Mouse (Mus musculus) liver, embryonic 14.5 days (tissue): ENCODE measurements around the gene Hpdl. TPM values are rescaled to one million over a fixed set of nuclear protein-coding genes. Genes with fewer than 3 reads are reported as not detected.
A peak's percentile ranks its signal among the peaks of the same experiment; 100 is the strongest.

Experiments used
- ATAC-seq: fragments of 200-750 bp; cut with Nextera tagmentation; 2 replicates; pipeline ENCODE4 v1.8.0; 2017; ENCODE audit warnings: moderate number of reproducible peaks, mild to moderate bottlenecking, moderate library complexity; ENCODE audit not compliant: insufficient read depth
- DNase-seq, 3 experiments: peaks; one replicate each; pipeline ENCODE4 v3.0.0-alpha.2; 2012 to 2013; ENCODE audit warnings: low read depth in 3 of 3, low spot score in 3 of 3
- H3K27ac ChIP-seq: fragments of 300-500 bp; sonication (generic); 2 replicates; pipeline ENCODE4 v1.5.1; 2014; ENCODE audit warnings: moderate library complexity, mild to moderate bottlenecking, control low read depth, inconsistent platforms
- H3K27me3 ChIP-seq: fragments of 300-500 bp; sonication (generic); 2 replicates; pipeline ENCODE4 v1.6.1; 2014; ENCODE audit warnings: mild to moderate bottlenecking, low read length, moderate library complexity; ENCODE audit not compliant: control insufficient read depth, insufficient read depth
- H3K36me3 ChIP-seq: fragments of 300-500 bp; sonication (generic); replicated peaks from 2 replicates; pipeline ENCODE4 v1.6.1; 2014; ENCODE audit warnings: low read depth; ENCODE audit not compliant: control insufficient read depth, insufficient read depth
- H3K4me1 ChIP-seq, 2 experiments: fragments of 200-500 bp in 1 of 2; fragments of 300-500 bp in 1 of 2; sonication (generic) in 1 of 2; replicated peaks; 2 replicates each; pipeline ENCODE4 v1.6.1; 2012 to 2014; ENCODE audit warnings: antibody characterized with exemption in 1 of 2, inconsistent platforms in 1 of 2, low read length in 1 of 2; ENCODE audit not compliant: control insufficient read depth in 2 of 2, insufficient read depth in 2 of 2
- H3K4me2 ChIP-seq: fragments of 300-500 bp; sonication (generic); 2 replicates; pipeline ENCODE4 v1.6.1; 2014; ENCODE audit warnings: low read depth, mild to moderate bottlenecking, control low read depth, moderate library complexity
- H3K4me3 ChIP-seq, 2 experiments: fragments of 200-500 bp in 1 of 2; fragments of 300-500 bp in 1 of 2; sonication (generic) in 1 of 2; 2 replicates each; pipeline ENCODE4 v1.5.1; 2012 to 2014; ENCODE audit warnings: low read depth in 2 of 2, low read length in 2 of 2, mild to moderate bottlenecking in 2 of 2, control low read depth in 1 of 2, inconsistent platforms in 1 of 2, moderate library complexity in 1 of 2; ENCODE audit not compliant: insufficient read depth in 1 of 2
- H3K9ac ChIP-seq: fragments of 300-500 bp; sonication (generic); replicated peaks from 2 replicates; pipeline ENCODE4 v1.6.1; 2014; ENCODE audit warnings: mild to moderate bottlenecking, control low read depth, moderate library complexity
- H3K9me3 ChIP-seq: fragments of 300-500 bp; sonication (generic); 2 replicates; pipeline ENCODE4 v1.6.1; 2016; ENCODE audit warnings: low read length, mixed read lengths; ENCODE audit not compliant: control insufficient read depth
- CTCF ChIP-seq: IDR thresholded peaks from 2 replicates; pipeline ENCODE4 v1.5.1; 2016; ENCODE audit warnings: antibody characterized with exemption, low read depth, control low read depth
- EP300 ChIP-seq: IDR thresholded peaks from 2 replicates; pipeline ENCODE4 v1.6.1; 2016; ENCODE audit warnings: antibody characterized with exemption, low read depth
- WGBS: fragments of 180-500 bp; shearing (Covaris S2); extraction: QIAGEN DNeasy Blood & Tissue Kit; methylation state at CpG from one replicate; pipeline ENCODE4 v1.1.7; 2014; ENCODE audit not compliant: insufficient replicate concordance; 5-methylcytosine and 5-hydroxymethylcytosine counted together
- polyA plus RNA-seq, 2 experiments: library from polyadenylated mRNA; depleted of rRNA in 1 of 2; stranded (reverse) in 1 of 2; unstranded in 1 of 2; fragments of >200 nt; fragmentation: Nextera tagmentation in 1 of 2; extraction: Ambion mirVana in 1 of 2; gene quantifications; 2 replicates each; pipeline versions ENCODE4 v1.2.1 to v1.2.3; 2012 to 2014

Gene Hpdl
- polyA plus RNA-seq, 2 experiments: 0.19 TPM

- no peak overlapping the region for H3K9ac ChIP-seq
- H3K4me1 ChIP-seq: no peaks in the 10 kb centered on the region
- H3K36me3 ChIP-seq: no peaks in the 10 kb centered on the region
- WGBS: 13% methylated on average over 3 of the region's 3 CpGs
- ATAC-seq (no peak; the same call in 1 of the 2 replicates), DNase-seq (peak; percentile 63 to 67 (median 65))
- H3K9me3 ChIP-seq: no peaks in the 10 kb centered on the region
- no peak overlapping the region for H3K4me3 ChIP-seq
- no peak overlapping the region for H3K27ac ChIP-seq
- TF ChIP-seq EP300 (no peak), CTCF (peak; percentile 81)
- no peak overlapping the region for H3K4me2 ChIP-seq
- H3K27me3 ChIP-seq: no peaks in the 10 kb centered on the region
Measured at GRCm38 (mm10) chr4:116788956-116789355, 32.6 kb downstream of the Hpdl start.

- no peak overlapping the region for H3K27ac ChIP-seq
- DNase-seq (no peak), ATAC-seq (no peak)
- H3K4me2 ChIP-seq: no peak overlapping the region
- H3K4me1 ChIP-seq: no peaks in the 10 kb centered on the region
- H3K36me3 ChIP-seq: no peaks in the 10 kb centered on the region
- H3K9me3 ChIP-seq: no peaks in the 10 kb centered on the region
- H3K4me3 ChIP-seq: no peak overlapping the region
- WGBS: 21% methylated on average over 7 of the region's 7 CpGs
- no peak for TF ChIP-seq EP300
- TF ChIP-seq CTCF: no peak
- H3K9ac ChIP-seq: no peak overlapping the region
- H3K27me3 ChIP-seq: no peaks in the 10 kb centered on the region
Measured at GRCm38 (mm10) chr4:116787985-116788760, 33.3 kb downstream of the Hpdl start.

- TF ChIP-seq CTCF (peak; percentile 53), EP300 (no peak)
- no peak for DNase-seq
- Histone ChIP-seq H3K9ac (no peak overlapping the region), H3K36me3 (no peaks in the 10 kb centered on the region), H3K27me3 (no peaks in the 10 kb centered on the region), H3K4me1 (no peaks in the 10 kb centered on the region), H3K4me3 (no peak overlapping the region), H3K27ac (no peak overlapping the region), H3K9me3 (no peaks in the 10 kb centered on the region), H3K4me2 (no peak overlapping the region)
- no peak for ATAC-seq
- 82% methylated on average over 1 of the region's 1 CpGs for WGBS
Measured at GRCm38 (mm10) chr4:116786587-116786986, 34.9 kb downstream of the Hpdl start.

DNA sequence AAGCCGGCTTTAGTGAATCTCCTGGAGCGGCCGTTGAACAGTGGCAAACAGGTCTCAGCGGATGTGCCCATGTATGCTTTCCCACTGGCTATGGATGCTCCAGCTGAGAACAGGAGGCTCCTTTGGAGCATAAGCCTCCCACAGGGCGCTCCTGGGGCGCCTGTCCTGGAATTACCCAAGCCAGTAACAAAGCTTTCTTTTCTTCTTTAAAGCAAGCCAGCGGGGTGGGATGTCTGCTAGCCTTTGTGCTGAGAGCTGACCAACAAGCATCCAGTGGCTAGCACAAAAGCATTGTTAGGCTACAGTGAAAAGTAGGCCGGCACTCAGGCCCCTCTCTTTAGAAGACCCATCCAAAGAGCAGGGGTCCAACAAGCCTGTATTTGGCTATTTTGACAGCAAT is 39.3 kb downstream of the Hpdl start:
- Histone ChIP-seq H3K4me3 (no peak overlapping the region), H3K9ac (no peak overlapping the region), H3K9me3 (no peaks in the 10 kb centered on the region), H3K4me1 (no peaks in the 10 kb centered on the region), H3K27me3 (no peaks in the 10 kb centered on the region), H3K4me2 (no peak overlapping the region), H3K36me3 (no peaks in the 10 kb centered on the region), H3K27ac (no peak overlapping the region)
- WGBS: 64% methylated on average over 8 of the region's 8 CpGs
- no peak for ATAC-seq
- no peak for TF ChIP-seq CTCF
- TF ChIP-seq EP300: no peak
- no peak for DNase-seq

- 38% methylated on average over 2 of the region's 2 CpGs for WGBS
Measured at GRCm38 (mm10) chr4:116781366-116781765, 40.1 kb downstream of the Hpdl start.

More at GRCm38 (mm10) chr4:116781366-116781765, 40.1 kb downstream of the Hpdl start:
- no peak overlapping the region for H3K4me3 ChIP-seq
- no peak overlapping the region for H3K27ac ChIP-seq
- no peaks in the 10 kb centered on the region for H3K9me3 ChIP-seq
- no peak overlapping the region for H3K9ac ChIP-seq
- H3K27me3 ChIP-seq: no peaks in the 10 kb centered on the region
- ATAC-seq (no peak), DNase-seq (no peak)
- TF ChIP-seq CTCF (no peak), EP300 (no peak)
- no peaks in the 10 kb centered on the region for H3K36me3 ChIP-seq
- H3K4me1 ChIP-seq: no peaks in the 10 kb centered on the region
- H3K4me2 ChIP-seq: no peak overlapping the region
